Mouse (Mus musculus): ENCODE results near the gene Vangl2.

DNA sequence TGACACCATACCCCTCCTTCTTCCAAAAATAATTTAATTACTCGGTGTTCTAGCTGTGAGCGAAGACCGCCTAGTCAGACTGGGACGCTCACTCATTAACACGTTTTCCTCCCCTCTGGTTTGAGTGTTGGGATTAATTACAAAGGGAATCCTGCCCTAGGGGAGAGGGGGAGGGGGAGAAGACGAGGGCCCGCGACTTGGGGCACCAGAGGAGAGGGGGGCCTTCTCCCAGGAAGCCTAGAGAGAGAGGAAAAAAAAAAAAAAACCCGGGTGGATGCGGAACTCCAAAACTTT is 488 bp downstream of the Vangl2 start:
- no peak for TF ChIP-seq CTCF (IDR thresholded peaks at IDR 0.05; ENCODE audit: low read depth)
- TF ChIP-seq EP300 (IDR thresholded peaks at IDR 0.05; ENCODE audit: low read depth), result no peak
